Mouse (Mus musculus): ENCODE measurements around the gene Nf2. TPM values are rescaled to one million over a fixed set of nuclear protein-coding genes. Genes with fewer than 3 reads are reported as not detected.

The Nf2 gene
- 70.2 and 75.8 TPM in 2 replicates for polyA plus RNA-seq (2015; fragmentation: Nextera tagmentation; extraction: Ambion mirVana)

DNA sequence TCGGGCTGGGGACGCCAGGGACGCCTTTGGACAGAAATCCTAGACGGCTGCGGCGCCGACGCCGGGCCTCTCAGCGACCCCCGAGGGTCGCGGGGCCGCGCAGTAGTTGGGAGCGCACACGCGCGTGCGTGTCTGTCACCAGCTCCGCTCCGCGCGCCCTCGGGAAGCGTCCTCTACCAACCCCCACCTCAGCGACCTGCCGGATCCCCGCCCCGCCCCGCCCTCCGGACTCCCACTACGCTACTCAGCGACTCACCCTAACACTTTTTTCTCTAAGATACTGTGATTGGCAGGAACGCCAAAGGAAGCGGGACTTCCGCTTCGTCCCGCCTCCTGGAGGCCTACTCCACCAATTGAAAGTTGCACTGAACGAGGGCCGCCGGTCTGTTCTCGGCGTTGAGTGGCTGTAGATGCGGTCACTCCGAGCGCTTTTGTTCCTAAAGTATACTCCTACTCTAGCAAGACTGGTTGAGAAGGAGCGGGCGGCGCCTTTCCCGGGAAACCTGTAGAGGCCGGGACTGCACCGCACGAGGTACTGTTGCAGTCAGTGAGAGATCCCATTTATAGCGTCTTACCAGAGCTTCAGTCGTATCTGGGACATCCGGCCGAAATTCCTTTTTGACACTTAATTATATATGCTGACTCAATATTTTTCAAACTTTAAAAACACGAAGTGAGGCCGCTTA is at the start of gene Nf2:
TSS of gene Nf2 (minus strand) at position 279 of the 686 bp plus-strand sequence.
- ATAC-seq (ENCODE audit: low read depth) = peak; percentile 100
- H3K9me3 ChIP-seq = no peaks in the 10 kb centered on the region
- peak within 1 kb of the TSS; percentile 99 for H3K4me3 ChIP-seq

DNA sequence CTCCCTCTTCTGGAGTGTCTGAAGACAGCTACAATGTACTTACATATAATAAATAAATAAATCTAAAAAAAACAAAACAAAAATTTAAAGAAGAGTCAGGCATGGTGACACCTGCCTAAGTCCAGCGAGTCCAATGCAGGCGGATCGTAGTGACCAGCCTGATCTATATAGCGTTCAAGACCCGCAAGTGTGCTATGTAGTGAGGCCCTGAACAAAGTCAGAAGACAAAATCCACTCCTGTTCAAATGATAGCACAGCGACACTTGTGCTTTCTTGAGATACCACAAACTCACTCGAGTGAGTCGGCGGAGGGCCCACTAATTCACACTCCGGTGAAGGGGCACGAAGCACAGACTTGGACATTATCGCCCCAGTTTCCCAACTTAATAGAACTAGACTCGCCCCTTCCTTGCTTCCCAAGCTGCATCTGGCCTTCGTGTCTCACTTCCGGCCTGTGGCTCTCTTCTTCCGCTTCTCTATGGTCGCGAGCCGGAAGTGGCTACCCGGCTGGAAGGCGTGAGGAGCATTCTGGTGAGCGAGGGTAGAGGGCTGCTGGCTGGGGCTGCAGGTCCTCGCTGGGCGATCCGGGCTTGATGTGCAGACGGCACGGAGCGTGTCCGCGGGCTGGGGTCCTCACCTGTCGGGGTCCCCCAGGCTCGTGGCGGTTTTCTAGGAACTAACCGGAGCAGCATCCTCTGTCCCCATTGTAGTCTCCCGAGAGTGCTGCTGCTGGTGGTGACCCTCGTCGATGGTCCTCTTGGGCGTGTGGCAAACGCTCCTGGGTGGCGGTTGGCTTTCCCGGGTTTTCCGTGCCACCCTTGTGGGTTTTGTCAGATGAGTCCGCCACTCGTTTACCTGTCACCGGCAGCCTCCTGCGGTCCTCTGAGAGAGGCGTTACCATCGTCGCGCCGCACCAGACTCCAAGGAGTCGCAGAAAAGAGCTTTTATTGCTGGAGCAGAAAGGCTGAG is 45.8 kb upstream of the Nf2 start, which contains the start of gene Thoc5:
TSS of gene Thoc5 (plus strand) at position 473 of the 969 bp plus-strand sequence.
- H3K9ac ChIP-seq = peak within 1 kb of the TSS; percentile 84
- H3K4me3 ChIP-seq = peak within 1 kb of the TSS; percentile 68
- WGBS = 4% methylated on average over 52 of the region's 52 CpGs
- no peaks in the 10 kb centered on the region for H3K9me3 ChIP-seq
- peak within 1 kb of the TSS; percentile 81 for H3K4me2 ChIP-seq
- H3K27me3 ChIP-seq = no peaks in the 10 kb centered on the region
- H3K36me3 ChIP-seq = peaks cover 47% of the 10 kb centered on the region
- peaks cover 15% of the 10 kb centered on the region for H3K4me1 ChIP-seq (replicated peaks)
- peak within 1 kb of the TSS; percentile 81 for H3K27ac ChIP-seq (replicated peaks)
- ATAC-seq (ENCODE audit: low read depth) = peak; percentile 95

More for the DNA sequence above, at the start of gene Nf2:
- under 1% methylated on average over 60 of the region's 60 CpGs for WGBS
- Histone ChIP-seq H3K9ac (peak within 1 kb of the TSS; percentile 97), H3K4me2 (peak within 1 kb of the TSS; percentile 70), H3K27me3 (no peaks in the 10 kb centered on the region), H3K36me3 (no peaks in the 10 kb centered on the region), H3K4me1 (replicated peaks) (peaks cover 26% of the 10 kb centered on the region), H3K27ac (replicated peaks) (peak within 1 kb of the TSS; percentile 91)

GRCm38 (mm10) chr11:4886987-4887386 is 37.7 kb upstream of the Nf2 start:
- 93% methylated on average over 3 of the region's 3 CpGs for WGBS
- peaks cover 73% of the 10 kb centered on the region for H3K36me3 ChIP-seq

GRCm38 (mm10) chr11:4885385-4885903 is 36.1 kb upstream of the Nf2 start:
- H3K27me3 ChIP-seq = no peaks in the 10 kb centered on the region
- WGBS = 74% methylated on average over 2 of the region's 2 CpGs

More at GRCm38 (mm10) chr11:4886987-4887386, 37.7 kb upstream of the Nf2 start:
- ATAC-seq (ENCODE audit: low read depth) = no peak
- no peak overlapping the region for H3K27ac ChIP-seq (replicated peaks)
- no peaks in the 10 kb centered on the region for H3K4me1 ChIP-seq (replicated peaks)
- no peaks in the 10 kb centered on the region for H3K27me3 ChIP-seq
- H3K4me2 ChIP-seq = no peak overlapping the region
- no peak overlapping the region for H3K4me3 ChIP-seq
- no peak overlapping the region for H3K9ac ChIP-seq
- H3K9me3 ChIP-seq = no peaks in the 10 kb centered on the region

GRCm38 (mm10) chr11:4882892-4883627 is 33.7 kb upstream of the Nf2 start:
- Histone ChIP-seq H3K36me3 (peaks cover 35% of the 10 kb centered on the region), H3K27me3 (no peaks in the 10 kb centered on the region), H3K4me3 (no peak overlapping the region), H3K4me2 (peak overlapping the region; percentile 1; the same call in 1 of the 2 replicates), H3K4me1 (replicated peaks) (no peaks in the 10 kb centered on the region), H3K27ac (replicated peaks) (no peak overlapping the region), H3K9ac (no peak overlapping the region), H3K9me3 (no peaks in the 10 kb centered on the region)
- WGBS = 37% methylated on average over 14 of the region's 14 CpGs
- ATAC-seq (ENCODE audit: low read depth) = no peak

More at GRCm38 (mm10) chr11:4885385-4885903, 36.1 kb upstream of the Nf2 start:
- Histone ChIP-seq H3K9me3 (no peaks in the 10 kb centered on the region), H3K4me2 (no peak overlapping the region), H3K36me3 (peaks cover 59% of the 10 kb centered on the region), H3K4me3 (no peak overlapping the region), H3K27ac (replicated peaks) (no peak overlapping the region), H3K9ac (no peak overlapping the region), H3K4me1 (replicated peaks) (no peaks in the 10 kb centered on the region)
- no peak for ATAC-seq (ENCODE audit: low read depth)

DNA sequence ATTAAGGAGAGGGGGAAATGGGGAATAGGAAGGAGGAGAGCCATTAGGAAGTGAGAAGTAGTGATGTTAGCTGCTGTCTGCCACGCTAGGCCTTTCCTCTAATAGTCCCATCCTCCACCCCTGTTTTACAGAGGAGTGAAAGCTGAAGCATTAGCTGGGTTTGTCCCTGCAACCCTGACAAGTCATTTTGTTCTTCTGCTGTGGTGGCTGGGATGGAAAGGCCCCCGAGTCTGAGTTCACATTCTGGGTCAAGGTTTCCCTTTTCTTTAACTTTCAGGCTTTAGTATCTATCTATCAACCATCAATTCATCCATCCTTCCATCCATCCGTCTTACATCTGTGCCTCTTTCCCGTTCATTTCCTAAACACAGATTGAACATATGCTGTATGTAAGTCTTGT is 31.8 kb upstream of the Nf2 start:
- Histone ChIP-seq H3K4me1 (replicated peaks) (no peaks in the 10 kb centered on the region), H3K9me3 (no peaks in the 10 kb centered on the region), H3K27me3 (no peaks in the 10 kb centered on the region), H3K4me2 (no peak overlapping the region), H3K27ac (replicated peaks) (no peak overlapping the region), H3K4me3 (no peak overlapping the region), H3K9ac (no peak overlapping the region), H3K36me3 (peaks cover 34% of the 10 kb centered on the region)
- 86% methylated on average over 4 of the region's 4 CpGs for WGBS
- no peak for ATAC-seq (ENCODE audit: low read depth)

DNA sequence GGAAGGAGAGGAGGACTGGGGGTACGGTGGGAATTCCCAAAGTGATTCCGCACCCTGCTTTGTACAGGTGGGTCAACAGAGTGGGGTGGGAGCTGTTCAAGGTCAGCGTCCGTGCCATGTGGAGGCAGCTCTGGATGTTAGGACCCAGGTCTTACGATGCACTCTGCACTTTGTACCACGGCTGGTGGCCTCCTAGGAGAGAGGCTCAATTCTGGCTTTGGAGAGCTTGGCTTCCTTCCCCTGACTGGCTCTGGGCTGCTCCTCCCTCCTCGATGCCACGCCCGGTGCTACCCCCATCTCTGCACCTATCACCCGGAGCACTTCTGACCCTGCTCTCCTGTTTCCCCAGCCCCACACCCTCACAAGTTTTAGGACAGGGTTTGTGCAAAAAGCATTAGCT is 25.2 kb upstream of the Nf2 start:
- Histone ChIP-seq H3K4me3 (peak overlapping the region; percentile 69), H3K27ac (replicated peaks) (peak overlapping the region; percentile 76; the same call in 1 of the 2 replicates), H3K27me3 (no peaks in the 10 kb centered on the region), H3K9me3 (no peaks in the 10 kb centered on the region), H3K9ac (peak overlapping the region; percentile 89), H3K36me3 (peaks cover 14% of the 10 kb centered on the region), H3K4me2 (peak overlapping the region; percentile 69), H3K4me1 (replicated peaks) (peaks cover 13% of the 10 kb centered on the region)
- ATAC-seq (ENCODE audit: low read depth) = peak; percentile 34; the same call in 1 of the 2 replicates
- 7% methylated on average over 10 of the region's 10 CpGs for WGBS

DNA sequence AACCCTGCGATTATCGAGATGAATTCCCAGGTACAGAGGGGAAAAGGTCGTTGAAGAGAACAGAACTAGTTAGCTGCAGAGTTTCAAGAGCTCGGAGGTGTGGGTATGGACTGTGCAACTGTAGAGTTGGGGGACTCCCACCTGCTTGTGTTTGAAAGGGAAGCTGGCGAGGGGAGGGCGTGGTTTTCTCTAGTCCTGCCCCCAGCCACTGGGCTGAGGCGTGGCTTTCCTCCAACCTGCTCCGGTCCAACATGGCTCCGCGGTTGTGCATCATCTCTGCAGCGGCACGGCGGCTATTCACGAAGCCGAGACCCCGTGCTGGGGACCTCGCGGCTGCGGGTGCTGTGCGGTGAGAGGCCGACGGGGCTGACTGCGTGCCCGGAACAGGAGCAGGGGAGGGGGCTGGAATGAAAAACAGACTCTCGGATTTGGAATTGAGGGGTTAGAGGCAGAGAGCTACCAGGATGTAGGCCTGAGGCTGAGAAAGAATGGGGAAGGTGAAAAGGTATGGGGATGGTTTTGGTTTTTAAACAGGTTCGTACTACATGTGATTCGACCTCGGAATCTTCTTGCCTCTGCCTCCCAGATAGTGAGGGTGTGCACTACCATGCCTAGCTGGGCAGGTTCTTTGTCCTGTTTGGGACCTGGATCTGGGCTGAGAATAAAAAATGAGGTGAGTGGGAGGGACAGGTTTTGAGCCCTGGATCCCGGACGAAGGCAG is 24.6 kb upstream of the Nf2 start, which contains the start of gene Nipsnap1:
TSS of gene Nipsnap1 (plus strand) at position 197 of the 721 bp plus-strand sequence.
- Histone ChIP-seq H3K9ac (peak within 1 kb of the TSS; percentile 89), H3K4me1 (replicated peaks) (peaks cover 13% of the 10 kb centered on the region), H3K36me3 (peaks cover 14% of the 10 kb centered on the region), H3K9me3 (no peaks in the 10 kb centered on the region), H3K27me3 (no peaks in the 10 kb centered on the region), H3K4me3 (peak within 1 kb of the TSS; percentile 69), H3K4me2 (peak within 1 kb of the TSS; percentile 69), H3K27ac (replicated peaks) (peak within 1 kb of the TSS; percentile 76)
- ATAC-seq (ENCODE audit: low read depth) = peak; percentile 95
- under 1% methylated on average over 30 of the region's 30 CpGs for WGBS

DNA sequence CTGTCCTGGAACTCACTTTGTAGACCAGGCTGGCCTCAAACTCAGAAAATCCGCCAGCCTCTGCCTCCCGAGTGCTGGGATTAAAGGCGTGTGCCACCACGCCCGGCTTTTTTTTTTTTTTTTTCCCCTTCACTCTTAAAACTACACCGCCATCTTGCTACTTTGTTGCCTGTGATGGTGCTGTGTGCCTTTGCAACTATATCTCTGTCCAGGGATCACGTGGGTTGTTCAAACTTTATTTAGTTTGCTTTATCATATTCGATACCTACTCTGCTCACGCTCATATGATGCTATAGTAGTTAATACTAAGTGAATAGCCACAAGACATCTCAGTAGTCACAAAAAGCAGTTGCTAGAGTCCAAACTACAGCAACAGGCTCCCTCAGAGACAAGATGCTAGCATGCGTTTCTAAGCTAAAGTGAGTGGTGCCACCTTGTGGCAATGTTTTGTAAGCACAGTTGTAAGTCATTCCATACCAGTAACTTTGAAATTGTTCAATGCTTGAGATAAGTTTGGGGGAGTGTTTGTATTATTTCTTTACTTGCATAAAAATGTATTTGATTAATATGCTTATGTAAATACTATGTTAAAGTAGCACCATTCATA is 16.4 kb upstream of the Nf2 start:
- Histone ChIP-seq H3K9me3 (no peaks in the 10 kb centered on the region), H3K4me1 (replicated peaks) (no peaks in the 10 kb centered on the region), H3K4me2 (no peak overlapping the region), H3K9ac (no peak overlapping the region), H3K36me3 (no peaks in the 10 kb centered on the region), H3K4me3 (no peak overlapping the region), H3K27ac (replicated peaks) (no peak overlapping the region), H3K27me3 (no peaks in the 10 kb centered on the region)
- ATAC-seq (ENCODE audit: low read depth) = no peak
- 34% methylated on average over 10 of the region's 10 CpGs for WGBS

GRCm38 (mm10) chr11:4862730-4863129 is 13.4 kb upstream of the Nf2 start:
- ATAC-seq (ENCODE audit: low read depth) = no peak
- Histone ChIP-seq H3K36me3 (no peaks in the 10 kb centered on the region), H3K9ac (no peak overlapping the region), H3K27me3 (no peaks in the 10 kb centered on the region), H3K9me3 (no peaks in the 10 kb centered on the region), H3K4me1 (replicated peaks) (no peaks in the 10 kb centered on the region), H3K4me3 (no peak overlapping the region), H3K4me2 (no peak overlapping the region), H3K27ac (replicated peaks) (no peak overlapping the region)
- WGBS = 98% methylated on average over 1 of the region's 1 CpGs

All from neural tube, embryonic 13.5 days (tissue).